Mouse (Mus musculus): ENCODE results near the gene Defb38. TPM values are rescaled to one million over a fixed set of nuclear protein-coding genes. Genes with fewer than 3 reads are reported as not detected.

Defb38 gene
- not detected in 2 replicates for polyA plus RNA-seq (2015; fragmentation: Nextera tagmentation; extraction: Ambion mirVana)

DNA sequence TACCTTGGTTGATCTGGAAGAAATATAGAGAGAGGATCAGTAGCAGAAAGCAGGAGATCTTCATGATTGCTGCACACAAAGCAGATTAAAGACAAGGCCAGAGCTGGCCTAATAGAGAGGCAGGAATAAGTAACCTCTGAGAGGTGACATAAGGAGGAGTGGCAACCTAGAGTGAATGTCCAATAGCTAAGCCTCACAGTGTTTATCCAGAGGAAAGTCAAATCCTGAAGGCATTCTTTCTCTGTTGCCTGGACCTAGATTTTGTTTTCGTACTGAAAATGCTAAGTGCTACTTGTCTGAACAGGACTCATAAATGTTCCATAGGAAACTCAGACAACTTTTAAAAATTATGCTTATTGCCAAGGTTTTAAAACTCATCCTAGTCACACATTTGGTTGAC is at the start of gene Defb38:
Defb38 (minus strand) TSS at position 101 of the 400 bp plus-strand sequence.
- Histone ChIP-seq H3K4me3 (no peak within 1 kb of the TSS), H3K4me1 (no peaks in the 10 kb centered on the region), H3K4me2 (no peak within 1 kb of the TSS), H3K27me3 (replicated peaks) (no peaks in the 10 kb centered on the region), H3K27ac (replicated peaks) (no peak within 1 kb of the TSS), H3K36me3 (no peaks in the 10 kb centered on the region), H3K9ac (no peak within 1 kb of the TSS), H3K9me3 (no peaks in the 10 kb centered on the region)
- 65% methylated on average over 1 of the region's 1 CpGs for WGBS
- no peak for ATAC-seq (ENCODE audit: extremely low read depth, insufficient number of reproducible peaks, low FRiP score, low TSS enrichment)

- Histone ChIP-seq H3K9ac (no peak overlapping the region), H3K27ac (replicated peaks) (no peak overlapping the region), H3K9me3 (peaks cover 15% of the 10 kb centered on the region), H3K4me2 (no peak overlapping the region), H3K4me3 (no peak overlapping the region), H3K4me1 (no peaks in the 10 kb centered on the region), H3K27me3 (replicated peaks) (no peaks in the 10 kb centered on the region), H3K36me3 (no peaks in the 10 kb centered on the region)
- ATAC-seq (ENCODE audit: extremely low read depth, insufficient number of reproducible peaks, low FRiP score, low TSS enrichment), result no peak
- 60% methylated on average over 2 of the region's 2 CpGs for WGBS
Observed at GRCm38 (mm10) chr8:19066013-19066412, 39.6 kb upstream of the Defb38 start.

GRCm38 (mm10) chr8:19064710-19065109 is 38.3 kb upstream of the Defb38 start, which contains the start of gene Defb39:
TSS of gene Defb39 (minus strand) at chr8:19064810.
- Histone ChIP-seq H3K4me3 (no peak within 1 kb of the TSS), H3K36me3 (no peaks in the 10 kb centered on the region), H3K4me1 (no peaks in the 10 kb centered on the region), H3K4me2 (no peak within 1 kb of the TSS), H3K27me3 (replicated peaks) (no peaks in the 10 kb centered on the region), H3K27ac (replicated peaks) (no peak within 1 kb of the TSS), H3K9me3 (peaks cover 15% of the 10 kb centered on the region), H3K9ac (no peak within 1 kb of the TSS)
- WGBS, result 69% methylated on average over 1 of the region's 1 CpGs
- ATAC-seq (ENCODE audit: extremely low read depth, insufficient number of reproducible peaks, low FRiP score, low TSS enrichment), result no peak

DNA sequence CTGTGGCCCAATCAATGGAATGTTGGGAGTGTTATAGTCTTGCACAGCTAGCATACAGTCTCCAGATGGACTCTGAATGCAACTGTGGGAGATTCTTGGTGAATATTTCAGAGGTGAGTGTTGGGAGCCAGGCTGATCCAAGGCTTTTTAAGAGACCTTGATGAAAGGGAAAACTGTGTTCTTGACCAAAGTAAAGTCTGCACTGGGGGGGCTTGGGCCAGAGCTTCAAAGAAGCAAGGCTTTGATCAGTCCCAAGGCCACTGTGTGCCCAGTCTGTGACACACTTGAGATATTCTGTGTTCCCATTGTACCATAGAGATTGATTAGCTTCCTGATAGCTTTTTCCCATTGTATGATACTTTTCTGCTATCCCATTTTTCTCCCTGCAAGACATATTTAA is 36.5 kb upstream of the Defb38 start:
- Histone ChIP-seq H3K4me2 (no peak overlapping the region), H3K9me3 (peaks cover 15% of the 10 kb centered on the region), H3K9ac (no peak overlapping the region), H3K27me3 (replicated peaks) (no peaks in the 10 kb centered on the region), H3K4me3 (no peak overlapping the region), H3K4me1 (no peaks in the 10 kb centered on the region), H3K27ac (replicated peaks) (no peak overlapping the region), H3K36me3 (no peaks in the 10 kb centered on the region)
- ATAC-seq (ENCODE audit: extremely low read depth, insufficient number of reproducible peaks, low FRiP score, low TSS enrichment), result no peak

DNA sequence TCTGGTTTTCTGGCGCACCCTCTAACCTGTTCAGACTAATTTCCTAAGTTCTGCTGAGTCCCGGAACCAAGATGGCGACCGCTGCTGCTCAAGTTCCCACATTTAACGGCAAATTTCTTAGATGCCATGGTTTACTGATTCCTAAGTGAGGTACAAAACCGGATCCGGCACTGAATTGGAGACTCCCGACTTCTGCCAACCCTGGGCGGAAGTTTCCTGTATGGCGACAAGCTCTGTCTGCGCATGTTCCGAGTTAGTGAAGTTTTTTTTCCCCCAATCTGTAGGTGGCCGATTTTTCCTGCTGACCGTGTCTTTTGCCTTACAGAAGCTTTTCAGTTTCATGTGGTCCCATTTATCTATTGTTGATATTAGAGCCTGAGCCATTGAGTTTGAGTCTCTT is 18.9 kb upstream of the Defb38 start:
- Histone ChIP-seq H3K4me2 (no peak overlapping the region), H3K27ac (replicated peaks) (no peak overlapping the region), H3K27me3 (replicated peaks) (no peaks in the 10 kb centered on the region), H3K36me3 (no peaks in the 10 kb centered on the region), H3K4me1 (no peaks in the 10 kb centered on the region), H3K9ac (no peak overlapping the region), H3K9me3 (peaks cover 16% of the 10 kb centered on the region), H3K4me3 (no peak overlapping the region)
- no peak for ATAC-seq (ENCODE audit: extremely low read depth, insufficient number of reproducible peaks, low FRiP score, low TSS enrichment)
- WGBS, result 86% methylated on average over 14 of the region's 14 CpGs

Other genes starting within 250 kb of the Defb38 start
- not detected in 2 replicates for gene Defb40, start 48.3 kb downstream of the Defb38 start, polyA plus RNA-seq (2015; fragmentation: Nextera tagmentation; extraction: Ambion mirVana)
- gene Defb37, start 35.5 kb downstream of the Defb38 start, polyA plus RNA-seq (2015; fragmentation: Nextera tagmentation; extraction: Ambion mirVana), result not detected in 2 replicates
- gene Defb39, start 38.2 kb upstream of the Defb38 start, polyA plus RNA-seq (2015; fragmentation: Nextera tagmentation; extraction: Ambion mirVana), result not detected in 2 replicates
- not detected in 2 replicates for gene Defb12, start 88.3 kb upstream of the Defb38 start, polyA plus RNA-seq (2015; fragmentation: Nextera tagmentation; extraction: Ambion mirVana)
- not detected in 2 replicates for gene Defb34, start 97.2 kb upstream of the Defb38 start, polyA plus RNA-seq (2015; fragmentation: Nextera tagmentation; extraction: Ambion mirVana)
- gene Gm45826, start 114.2 kb upstream of the Defb38 start, polyA plus RNA-seq (2015; fragmentation: Nextera tagmentation; extraction: Ambion mirVana), result not detected in 2 replicates
- not detected in 2 replicates for gene Defb14, start 167.8 kb upstream of the Defb38 start, polyA plus RNA-seq (2015; fragmentation: Nextera tagmentation; extraction: Ambion mirVana)
- not detected in 2 replicates for gene Defb4, start 172.1 kb upstream of the Defb38 start, polyA plus RNA-seq (2015; fragmentation: Nextera tagmentation; extraction: Ambion mirVana)
- not detected in 2 replicates for gene Defb6, start 198.9 kb upstream of the Defb38 start, polyA plus RNA-seq (2015; fragmentation: Nextera tagmentation; extraction: Ambion mirVana)
- gene Defb46, start 213.3 kb upstream of the Defb38 start, polyA plus RNA-seq (2015; fragmentation: Nextera tagmentation; extraction: Ambion mirVana), result not detected in 2 replicates
- gene Defb5, start 221.0 kb upstream of the Defb38 start, polyA plus RNA-seq (2015; fragmentation: Nextera tagmentation; extraction: Ambion mirVana), result not detected in 2 replicates